Mouse (Mus musculus): ENCODE results near the gene 4930426L09Rik. TPM values are rescaled to one million over a fixed set of nuclear protein-coding genes. Genes with fewer than 3 reads are reported as not detected.

Gene 4930426L09Rik
- polyA plus RNA-seq, 1 experiment from 2014 or later, result 0.44 TPM

GRCm38 (mm10) chr2:18974882-18975645, 23.1 kb upstream of the 4930426L09Rik start:
- no peaks in the 10 kb centered on the region for H3K36me3 ChIP-seq (ENCODE audit: control insufficient read depth, insufficient read depth, low read length)
- no peak for TF ChIP-seq EP300 (optimal IDR thresholded peaks at IDR 0.05)
- TF ChIP-seq CTCF (IDR thresholded peaks at IDR 0.05; ENCODE audit: low read depth), result no peak
- no peaks in the 10 kb centered on the region for H3K4me1 ChIP-seq (replicated peaks; ENCODE audit: control insufficient read depth, insufficient read depth)
- H3K27me3 ChIP-seq (ENCODE audit: control insufficient read depth, insufficient read depth, low read length), result no peaks in the 10 kb centered on the region
- 48% methylated on average over 4 of the region's 4 CpGs for WGBS
- DNase-seq (ENCODE audit: low spot score) (no peak), ATAC-seq (ENCODE audit: low FRiP score, low TSS enrichment) (no peak)
- H3K4me3 ChIP-seq (ENCODE audit: low read depth, low read length), result no peak overlapping the region
- H3K9ac ChIP-seq (ENCODE audit: low read length), result no peak overlapping the region
- no peaks in the 10 kb centered on the region for H3K9me3 ChIP-seq (ENCODE audit: control insufficient read depth, low read length)
- H3K27ac ChIP-seq (replicated peaks), result no peak overlapping the region
- H3K4me2 ChIP-seq (replicated peaks; ENCODE audit: low read depth), result no peak overlapping the region

DNA sequence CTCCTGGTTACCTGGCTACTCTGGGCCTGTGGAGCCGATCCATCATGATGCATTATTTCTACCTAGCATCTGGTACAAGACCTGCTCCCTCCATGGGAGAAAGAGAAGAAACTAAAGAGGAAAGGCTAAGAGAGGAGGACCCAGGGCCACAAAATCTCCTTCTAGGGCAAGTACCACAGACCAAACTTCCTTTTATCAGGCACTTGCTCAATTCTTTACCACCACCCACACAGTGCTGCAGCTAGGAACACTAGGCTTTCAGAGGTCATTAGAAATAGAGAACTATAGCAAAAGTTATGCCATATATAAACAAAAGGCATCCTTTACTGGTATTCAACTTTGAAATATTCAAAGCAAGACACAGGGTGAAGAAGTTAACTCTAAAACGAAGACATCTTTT, 22.0 kb upstream of the 4930426L09Rik start:
- Histone ChIP-seq H3K9me3 (ENCODE audit: control insufficient read depth, low read length) (no peaks in the 10 kb centered on the region), H3K27ac (replicated peaks) (no peak overlapping the region), H3K4me2 (replicated peaks; ENCODE audit: low read depth) (no peak overlapping the region), H3K36me3 (ENCODE audit: control insufficient read depth, insufficient read depth, low read length) (no peaks in the 10 kb centered on the region), H3K9ac (ENCODE audit: low read length) (no peak overlapping the region), H3K27me3 (ENCODE audit: control insufficient read depth, insufficient read depth, low read length) (no peaks in the 10 kb centered on the region), H3K4me1 (replicated peaks; ENCODE audit: control insufficient read depth, insufficient read depth) (no peaks in the 10 kb centered on the region), H3K4me3 (ENCODE audit: low read depth, low read length) (no peak overlapping the region)
- TF ChIP-seq EP300 (optimal IDR thresholded peaks at IDR 0.05) (no peak), CTCF (IDR thresholded peaks at IDR 0.05; ENCODE audit: low read depth) (no peak)
- ATAC-seq (ENCODE audit: low FRiP score, low TSS enrichment) (no peak), DNase-seq (ENCODE audit: low spot score) (no peak)
- 69% methylated on average over 2 of the region's 2 CpGs for WGBS

DNA sequence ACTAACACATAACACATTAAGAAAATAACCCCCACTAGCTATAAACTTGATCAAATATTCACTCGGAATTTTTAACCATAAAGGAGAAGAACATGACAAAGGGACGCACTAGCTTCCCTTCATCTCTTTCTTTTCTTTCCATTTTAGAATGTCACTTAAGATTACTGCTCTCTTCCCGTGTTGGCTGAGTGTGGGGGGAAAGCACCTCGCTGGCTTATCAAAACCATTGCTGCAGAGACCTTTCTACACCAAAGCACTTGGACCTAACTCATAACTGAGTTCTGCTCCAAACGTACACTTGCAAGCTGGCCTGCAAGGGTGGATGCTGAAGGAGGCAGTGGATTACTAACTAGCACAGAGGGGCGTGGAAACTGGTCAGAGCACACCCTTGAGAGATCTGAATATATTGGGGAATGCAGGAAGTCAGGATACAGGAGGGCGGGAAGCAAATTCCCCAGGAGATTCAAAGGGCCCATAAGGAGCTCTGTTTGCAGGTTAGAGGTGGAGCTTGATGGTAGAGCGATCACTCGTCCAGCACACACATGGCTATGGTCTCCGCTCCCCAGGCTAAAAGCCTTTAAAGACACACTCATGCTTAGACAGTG, 20.8 kb upstream of the 4930426L09Rik start:
- no peak overlapping the region for H3K4me3 ChIP-seq (ENCODE audit: low read depth, low read length)
- H3K27me3 ChIP-seq (ENCODE audit: control insufficient read depth, insufficient read depth, low read length), result no peaks in the 10 kb centered on the region
- no peak overlapping the region for H3K27ac ChIP-seq (replicated peaks)
- H3K36me3 ChIP-seq (ENCODE audit: control insufficient read depth, insufficient read depth, low read length), result no peaks in the 10 kb centered on the region
- 71% methylated on average over 10 of the region's 10 CpGs for WGBS
- DNase-seq (ENCODE audit: low spot score), result no peak
- H3K4me2 ChIP-seq (replicated peaks; ENCODE audit: low read depth), result no peak overlapping the region
- no peaks in the 10 kb centered on the region for H3K9me3 ChIP-seq (ENCODE audit: control insufficient read depth, low read length)
- H3K4me1 ChIP-seq (replicated peaks; ENCODE audit: control insufficient read depth, insufficient read depth), result no peaks in the 10 kb centered on the region
- TF ChIP-seq EP300 (optimal IDR thresholded peaks at IDR 0.05), result no peak
- TF ChIP-seq CTCF (IDR thresholded peaks at IDR 0.05; ENCODE audit: low read depth), result no peak
- no peak overlapping the region for H3K9ac ChIP-seq (ENCODE audit: low read length)
- ATAC-seq (ENCODE audit: low FRiP score, low TSS enrichment), result no peak

GRCm38 (mm10) chr2:18979046-18979445, 19.1 kb upstream of the 4930426L09Rik start:
- ATAC-seq (ENCODE audit: low FRiP score, low TSS enrichment) (no peak), DNase-seq (ENCODE audit: low spot score) (no peak)
- no peaks in the 10 kb centered on the region for H3K9me3 ChIP-seq (ENCODE audit: control insufficient read depth, low read length)
- no peak overlapping the region for H3K9ac ChIP-seq (ENCODE audit: low read length)
- no peaks in the 10 kb centered on the region for H3K36me3 ChIP-seq (ENCODE audit: control insufficient read depth, insufficient read depth, low read length)
- no peak overlapping the region for H3K27ac ChIP-seq (replicated peaks)
- TF ChIP-seq EP300 (optimal IDR thresholded peaks at IDR 0.05), result no peak
- no peak for TF ChIP-seq CTCF (IDR thresholded peaks at IDR 0.05; ENCODE audit: low read depth)
- H3K27me3 ChIP-seq (ENCODE audit: control insufficient read depth, insufficient read depth, low read length), result no peaks in the 10 kb centered on the region
- H3K4me1 ChIP-seq (replicated peaks; ENCODE audit: control insufficient read depth, insufficient read depth), result no peaks in the 10 kb centered on the region
- no peak overlapping the region for H3K4me3 ChIP-seq (ENCODE audit: low read depth, low read length)
- no peak overlapping the region for H3K4me2 ChIP-seq (replicated peaks; ENCODE audit: low read depth)
- 88% methylated on average over 4 of the region's 4 CpGs for WGBS

DNA sequence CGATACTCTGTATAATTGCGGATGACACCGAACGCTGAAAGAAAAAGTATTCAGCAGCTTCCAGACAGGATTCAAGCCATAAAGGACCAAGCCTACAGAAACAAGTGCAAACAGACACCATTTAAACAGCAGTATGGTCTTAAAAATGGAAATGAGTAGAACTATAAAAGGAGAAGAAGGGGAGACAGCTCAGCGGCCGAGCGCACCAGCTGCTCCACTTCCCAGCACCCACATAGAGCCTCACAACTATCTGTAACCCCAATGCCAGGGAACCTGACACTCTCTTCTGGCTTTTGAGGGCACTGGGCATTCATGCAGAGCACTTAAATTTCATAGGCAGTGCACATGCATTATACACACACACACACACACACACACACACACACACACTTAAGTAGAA, 18.5 kb upstream of the 4930426L09Rik start:
- H3K27me3 ChIP-seq (ENCODE audit: control insufficient read depth, insufficient read depth, low read length), result no peaks in the 10 kb centered on the region
- WGBS, result 72% methylated on average over 7 of the region's 7 CpGs
- DNase-seq (ENCODE audit: low spot score) (no peak), ATAC-seq (ENCODE audit: low FRiP score, low TSS enrichment) (no peak)
- no peak overlapping the region for H3K4me3 ChIP-seq (ENCODE audit: low read depth, low read length)
- TF ChIP-seq CTCF (IDR thresholded peaks at IDR 0.05; ENCODE audit: low read depth) (no peak), EP300 (optimal IDR thresholded peaks at IDR 0.05) (no peak)
- no peaks in the 10 kb centered on the region for H3K4me1 ChIP-seq (replicated peaks; ENCODE audit: control insufficient read depth, insufficient read depth)
- no peaks in the 10 kb centered on the region for H3K36me3 ChIP-seq (ENCODE audit: control insufficient read depth, insufficient read depth, low read length)
- no peak overlapping the region for H3K27ac ChIP-seq (replicated peaks)
- H3K4me2 ChIP-seq (replicated peaks; ENCODE audit: low read depth), result no peak overlapping the region
- H3K9me3 ChIP-seq (ENCODE audit: control insufficient read depth, low read length), result no peaks in the 10 kb centered on the region
- no peak overlapping the region for H3K9ac ChIP-seq (ENCODE audit: low read length)

GRCm38 (mm10) chr2:18982581-18982980, 15.6 kb upstream of the 4930426L09Rik start:
- DNase-seq (ENCODE audit: low spot score) (no peak), ATAC-seq (ENCODE audit: low FRiP score, low TSS enrichment) (no peak)
- no peaks in the 10 kb centered on the region for H3K27me3 ChIP-seq (ENCODE audit: control insufficient read depth, insufficient read depth, low read length)
- no peak overlapping the region for H3K4me2 ChIP-seq (replicated peaks; ENCODE audit: low read depth)
- TF ChIP-seq CTCF (IDR thresholded peaks at IDR 0.05; ENCODE audit: low read depth) (no peak), EP300 (optimal IDR thresholded peaks at IDR 0.05) (no peak)
- 79% methylated on average over 6 of the region's 6 CpGs for WGBS
- H3K27ac ChIP-seq (replicated peaks), result no peak overlapping the region
- H3K9me3 ChIP-seq (ENCODE audit: control insufficient read depth, low read length), result no peaks in the 10 kb centered on the region
- no peaks in the 10 kb centered on the region for H3K36me3 ChIP-seq (ENCODE audit: control insufficient read depth, insufficient read depth, low read length)
- no peaks in the 10 kb centered on the region for H3K4me1 ChIP-seq (replicated peaks; ENCODE audit: control insufficient read depth, insufficient read depth)
- H3K4me3 ChIP-seq (ENCODE audit: low read depth, low read length), result no peak overlapping the region
- H3K9ac ChIP-seq (ENCODE audit: low read length), result no peak overlapping the region

Measured in stomach, postnatal 0 days (tissue).